ENCODE assay signal across 21 mouse cellular contexts in the genomic region with DNA sequence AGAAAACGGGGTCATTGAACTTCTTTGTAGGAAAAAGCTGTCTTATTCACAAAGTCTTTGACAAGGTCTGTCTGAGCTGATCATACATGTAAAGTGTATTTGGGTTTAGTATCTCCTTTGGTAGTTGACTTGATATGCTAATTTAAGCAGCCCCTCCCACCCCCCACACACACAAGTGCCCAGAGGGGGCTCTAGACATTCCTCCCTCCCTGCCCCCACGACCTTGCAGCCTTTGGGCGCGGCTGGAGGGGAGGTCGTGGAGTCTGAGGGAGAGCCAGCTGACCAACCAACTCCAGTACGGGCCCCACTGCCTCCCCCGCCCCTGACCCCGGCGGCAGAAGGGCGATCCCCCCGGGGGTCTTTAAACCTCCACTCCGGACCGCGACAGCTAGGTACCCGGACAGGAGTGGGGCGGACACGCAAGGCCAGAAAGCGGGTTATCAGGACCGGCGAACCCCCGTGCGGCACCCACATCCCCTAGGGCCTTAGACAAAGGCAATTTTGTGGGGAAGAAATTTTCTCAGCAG.
DNase-seq lines count a peak whose midpoint lies in the region; ATAC-seq and TF ChIP-seq lines count a peak whose summit lies in the region.
"Had no signal": no experiment of that assay in that cellular context is flagged by ENCODE, and none has a peak within 500 bp of the region (broad histone marks: within the 10 kb centered on the region; RNA-seq: fewer than 3 reads in every experiment).

No protein-coding gene starts in this region.

- H3K4me1 ChIP-seq in midbrain, embryonic 11.5 days (ENCODE audit: control insufficient read depth, insufficient read depth, low read length): no peaks in the 10 kb centered on the region
- no peaks in the 10 kb centered on the region for H3K4me1 ChIP-seq in midbrain, postnatal 0 days (ENCODE audit: insufficient read depth, low read length)
- no peaks in the 10 kb centered on the region for H3K4me1 ChIP-seq in G1E (ENCODE audit: insufficient read depth, low read depth, low read length)
- H3K4me1 ChIP-seq in embryonic facial prominence, embryonic 11.5 days (ENCODE audit: control insufficient read depth, insufficient read depth, low read length): no peaks in the 10 kb centered on the region
- H3K4me1 ChIP-seq: embryonic facial prominence, embryonic 15.5 days; forebrain, embryonic 10.5 days; heart, embryonic 15.5 days had no signal

- H3K27me3 ChIP-seq in midbrain, embryonic 11.5 days (ENCODE audit: control insufficient read depth, insufficient read depth, low read length): no peaks in the 10 kb centered on the region
- H3K27me3 ChIP-seq in midbrain, postnatal 0 days (ENCODE audit: insufficient read depth, low read length): no peaks in the 10 kb centered on the region
- no peaks in the 10 kb centered on the region for H3K27me3 ChIP-seq in G1E (ENCODE audit: insufficient read depth, low read length)
- H3K27me3 ChIP-seq in embryonic facial prominence, embryonic 11.5 days (ENCODE audit: control insufficient read depth, insufficient read depth, low read length): no peaks in the 10 kb centered on the region
- H3K27me3 ChIP-seq: embryonic facial prominence, embryonic 15.5 days; heart, embryonic 15.5 days had no signal

- no peak overlapping the region for H3K27ac ChIP-seq in gastrocnemius, adult 2 months
- no peak overlapping the region for H3K27ac ChIP-seq in midbrain, embryonic 11.5 days (ENCODE audit: low read depth, low read length)
- H3K27ac ChIP-seq in midbrain, postnatal 0 days (ENCODE audit: low read depth, low read length): no peak overlapping the region
- H3K27ac ChIP-seq in embryonic facial prominence, embryonic 11.5 days (replicated peaks; ENCODE audit: low read depth, low read length): no peak overlapping the region
- H3K27ac ChIP-seq: embryonic facial prominence, embryonic 15.5 days; forebrain, embryonic 10.5 days; heart, adult 2 months; heart, embryonic 15.5 days; hindbrain, embryonic 10.5 days had no signal

- peak; percentile 3 for DNase-seq in gastrocnemius, postnatal 14 days
- no peak for DNase-seq in gastrocnemius, adult 2 months
- DNase-seq in midbrain, embryonic 11.5 days (ENCODE audit: low spot score, missing footprints): peak; percentile 81
- DNase-seq in midbrain, postnatal 0 days (ENCODE audit: low spot score): no peak
- peak; percentile 46 for DNase-seq in G1E (ENCODE audit: low spot score)
- DNase-seq in embryonic facial prominence, embryonic 11.5 days (ENCODE audit: low spot score): peak; percentile 17
- DNase-seq in yolk sac, embryonic 10.5 days (ENCODE audit: low spot score): no peak
- DNase-seq: adrenal gland, postnatal 10 days; cerebellum, adult 11 months; cerebellum, adult 8-10 months; cerebellum, postnatal 36 days; heart, adult 2 months had no signal

- no peak overlapping the region for H3K9ac ChIP-seq in midbrain, embryonic 11.5 days (ENCODE audit: low read length)
- no peak overlapping the region for H3K9ac ChIP-seq in midbrain, postnatal 0 days (replicated peaks; ENCODE audit: low read length, poor library complexity, severe bottlenecking)
- H3K9ac ChIP-seq in embryonic facial prominence, embryonic 11.5 days (replicated peaks; ENCODE audit: low read length): no peak overlapping the region
- H3K9ac ChIP-seq: embryonic facial prominence, embryonic 15.5 days; heart, embryonic 15.5 days had no signal

- WGBS in midbrain, embryonic 11.5 days: 73% methylated on average over 22 of the region's 22 CpGs
- WGBS in midbrain, postnatal 0 days: 77% methylated on average over 22 of the region's 22 CpGs
- WGBS in embryonic facial prominence, embryonic 11.5 days: 73% methylated on average over 19 of the region's 22 CpGs

- H3K9me3 ChIP-seq in midbrain, embryonic 11.5 days (ENCODE audit: control insufficient read depth, low read length): no peaks in the 10 kb centered on the region
- no peaks in the 10 kb centered on the region for H3K9me3 ChIP-seq in midbrain, postnatal 0 days (ENCODE audit: low read length)
- H3K9me3 ChIP-seq in G1E (replicated peaks): peaks cover 10% of the 10 kb centered on the region; the same call in 1 of the 2 replicates
- H3K9me3 ChIP-seq in embryonic facial prominence, embryonic 11.5 days (replicated peaks; ENCODE audit: control insufficient read depth, low read length): no peaks in the 10 kb centered on the region
- H3K9me3 ChIP-seq: embryonic facial prominence, embryonic 15.5 days; forebrain, embryonic 10.5 days; heart, embryonic 15.5 days; hindbrain, embryonic 10.5 days had no signal

- TF ChIP-seq CTCF in gastrocnemius, adult 2 months (IDR thresholded peaks at IDR 0.05): no peak
- no peak for TF ChIP-seq CTCF in midbrain, postnatal 0 days (IDR thresholded peaks at IDR 0.05)
- TF ChIP-seq CTCF in G1E (IDR thresholded peaks at IDR 0.05; ENCODE audit: low read depth, low read length): no peak

- intact Hi-C loops in gastrocnemius, postnatal 14 days (cut with DNase I; ENCODE audit: low total_unique reads): no loop called here
- intact Hi-C loops in gastrocnemius, adult 2 months (cut with DNase I): no loop called here

- H3K4me3 ChIP-seq in gastrocnemius, adult 2 months: no peak overlapping the region
- H3K4me3 ChIP-seq in midbrain, embryonic 11.5 days (ENCODE audit: low read depth, low read length): no peak overlapping the region
- no peak overlapping the region for H3K4me3 ChIP-seq in midbrain, postnatal 0 days (ENCODE audit: low read depth, low read length)
- H3K4me3 ChIP-seq in G1E (ENCODE audit: low read depth, low read length): no peak overlapping the region
- no peak overlapping the region for H3K4me3 ChIP-seq in embryonic facial prominence, embryonic 11.5 days (ENCODE audit: low read depth, low read length)
- H3K4me3 ChIP-seq: embryonic facial prominence, embryonic 15.5 days; erythroblast, embryonic 14.5 days; forebrain, embryonic 10.5 days; heart, adult 2 months; heart, embryonic 15.5 days; hindbrain, embryonic 10.5 days had no signal

- no peaks in the 10 kb centered on the region for H3K36me3 ChIP-seq in midbrain, embryonic 11.5 days (ENCODE audit: control insufficient read depth, insufficient read depth, low read length)
- no peaks in the 10 kb centered on the region for H3K36me3 ChIP-seq in midbrain, postnatal 0 days (ENCODE audit: insufficient read depth, low read length)
- no peaks in the 10 kb centered on the region for H3K36me3 ChIP-seq in G1E (replicated peaks)
- no peaks in the 10 kb centered on the region for H3K36me3 ChIP-seq in embryonic facial prominence, embryonic 11.5 days (replicated peaks; ENCODE audit: control insufficient read depth, insufficient read depth, low read depth, low read length)
- H3K36me3 ChIP-seq: embryonic facial prominence, embryonic 15.5 days; forebrain, embryonic 10.5 days; heart, embryonic 15.5 days; hindbrain, embryonic 10.5 days had no signal

- H3K4me2 ChIP-seq in midbrain, embryonic 11.5 days: no peak overlapping the region
- H3K4me2 ChIP-seq in midbrain, postnatal 0 days (ENCODE audit: low read depth, low read length, poor library complexity, severe bottlenecking): no peak overlapping the region
- H3K4me2 ChIP-seq in embryonic facial prominence, embryonic 11.5 days (ENCODE audit: low read depth, low read length): no peak overlapping the region
- H3K4me2 ChIP-seq: embryonic facial prominence, embryonic 15.5 days; heart, embryonic 11.5 days; heart, embryonic 15.5 days had no signal

- peak; percentile 61; the same call in 1 of the 2 replicates for ATAC-seq in midbrain, embryonic 11.5 days (ENCODE audit: low FRiP score)
- no peak for ATAC-seq in midbrain, postnatal 0 days (ENCODE audit: low FRiP score)
- ATAC-seq in G1E (ENCODE audit: extremely low read depth, insufficient number of reproducible peaks, low FRiP score, poor library complexity, severe bottlenecking): no peak
- ATAC-seq in embryonic facial prominence, embryonic 11.5 days (replicated peaks; ENCODE audit: insufficient number of reproducible peaks, low FRiP score, low TSS enrichment, low read depth): no peak
- ATAC-seq: forebrain, embryonic 14.5 days; hindbrain, embryonic 16.5 days; inflammation-experienced regulatory T-cells, adult 6 months had no signal

Comparison
In these comparisons a context has a peak if more than half of its experiments do, and no peak if none do; other contexts are left out.
1. DNase-seq: peak in gastrocnemius, postnatal 14 days (single experiment), midbrain, embryonic 11.5 days (single experiment), G1E (single experiment) and embryonic facial prominence, embryonic 11.5 days (single experiment); none in gastrocnemius, adult 2 months (single experiment), midbrain, postnatal 0 days (single experiment) and yolk sac, embryonic 10.5 days (single experiment).